Mouse (Mus musculus) erythroblast, adult 5-6 weeks (primary cell): ENCODE measurements around the gene Epha10. TPM values are rescaled to one million over a fixed set of nuclear protein-coding genes. Genes with fewer than 3 reads are reported as not detected.

Experiments
- ATAC-seq: replicated peaks from 2 replicates; pipeline ENCODE4 v1.8.0; 2016; ENCODE audit warnings: moderate number of reproducible peaks, mild to moderate bottlenecking, moderate TSS enrichment, inconsistent platforms; ENCODE audit not compliant: poor library complexity, low FRiP score, severe bottlenecking
- total RNA-seq, 2 experiments: library from RNA; stranded (forward) in 1 of 2; stranded (reverse) in 1 of 2; fragments of 150-400 nt in 1 of 2; fragments of 200-764, 138-1000 nt in 1 of 2; gene quantifications; 2 replicates each; pipeline versions ENCODE4 v1.2.3 to v1.2.4; 2015 to 2017; ENCODE audit warnings: low replicate concordance in 2 of 2

Gene Epha10
- not detected in 2 replicates for total RNA-seq (2015; ENCODE audit: low replicate concordance)
- not detected in 2 replicates for total RNA-seq (2017; ENCODE audit: low replicate concordance)

DNA sequence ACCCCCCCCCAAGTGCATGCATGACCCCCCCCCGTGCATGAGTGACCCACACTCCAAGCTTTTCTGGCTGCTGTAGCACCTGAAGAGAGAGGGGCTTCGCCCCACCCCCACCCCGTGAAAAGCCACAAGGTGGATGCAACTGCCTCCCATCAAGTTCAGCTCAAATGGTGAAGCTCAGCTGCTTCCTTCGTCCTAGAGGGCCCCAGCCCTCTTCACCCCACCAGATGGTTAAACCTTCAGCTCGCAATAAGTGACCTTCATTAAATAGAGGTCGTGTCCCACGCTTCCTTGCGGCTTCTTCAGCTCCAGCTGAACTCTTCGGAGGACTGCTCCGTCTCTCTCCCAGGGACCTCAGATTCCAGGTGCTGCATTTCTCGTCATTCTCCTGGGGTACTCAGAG, at the start of gene Epha10:
Gene Epha10, plus strand, starts transcription at position 301 of the 400 bp plus-strand sequence.
- ATAC-seq, result no peak

DNA sequence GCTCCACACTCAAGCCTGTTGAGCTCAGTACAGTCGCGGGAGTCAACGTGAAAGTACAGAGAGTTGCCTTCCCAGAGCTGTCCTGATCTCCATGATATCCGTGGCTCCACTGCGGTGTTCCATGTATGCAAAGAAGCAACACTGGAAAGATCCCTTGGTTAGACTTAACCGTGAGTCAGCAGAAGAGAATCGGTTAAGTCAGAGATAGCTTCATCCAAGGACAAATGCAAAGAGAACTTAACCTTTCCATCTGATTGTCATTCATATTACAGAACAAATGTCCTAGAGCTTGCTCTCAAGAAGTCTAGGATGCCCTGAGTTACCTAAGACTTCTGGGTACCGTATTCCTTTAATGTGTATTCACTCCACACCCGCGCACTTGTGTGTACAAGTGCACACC, 47.9 kb upstream of the Epha10 start:
- no peak for ATAC-seq

DNA sequence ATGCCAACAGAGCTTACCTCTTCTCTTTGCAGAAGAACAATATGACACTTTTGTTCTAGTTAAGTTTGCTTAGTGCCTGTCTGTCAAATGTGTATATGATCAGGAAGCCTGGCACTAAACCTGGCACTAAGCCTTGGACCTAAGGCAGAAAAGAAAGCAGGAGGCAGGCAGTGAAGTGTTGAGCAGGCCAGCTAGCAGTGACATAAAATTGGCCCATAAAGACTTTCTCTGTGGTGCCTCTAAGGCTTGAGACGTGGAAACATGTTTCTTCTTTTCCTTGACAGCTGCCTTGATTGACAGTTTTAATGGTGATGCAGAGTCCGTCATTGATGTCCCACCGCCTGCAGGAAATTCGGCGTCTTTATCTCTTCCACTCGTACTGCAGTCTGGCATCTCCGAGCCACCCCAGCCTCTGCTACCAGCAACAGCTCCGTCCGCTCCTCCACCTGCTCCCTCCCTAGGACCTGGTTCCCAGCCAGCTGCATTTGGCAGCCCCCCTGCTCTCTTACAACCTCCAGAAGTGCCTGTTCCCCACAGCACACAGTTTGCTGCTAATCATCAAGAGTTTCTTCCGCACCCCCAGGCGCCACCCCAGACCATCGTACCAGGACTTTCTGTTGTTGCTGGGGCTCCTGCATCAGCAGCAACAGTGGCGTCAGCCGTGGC, 42.5 kb upstream of the Epha10 start:
- ATAC-seq, result no peak

GRCm38 (mm10) chr4:124840998-124841397, 39.7 kb upstream of the Epha10 start:
- no peak for ATAC-seq

DNA sequence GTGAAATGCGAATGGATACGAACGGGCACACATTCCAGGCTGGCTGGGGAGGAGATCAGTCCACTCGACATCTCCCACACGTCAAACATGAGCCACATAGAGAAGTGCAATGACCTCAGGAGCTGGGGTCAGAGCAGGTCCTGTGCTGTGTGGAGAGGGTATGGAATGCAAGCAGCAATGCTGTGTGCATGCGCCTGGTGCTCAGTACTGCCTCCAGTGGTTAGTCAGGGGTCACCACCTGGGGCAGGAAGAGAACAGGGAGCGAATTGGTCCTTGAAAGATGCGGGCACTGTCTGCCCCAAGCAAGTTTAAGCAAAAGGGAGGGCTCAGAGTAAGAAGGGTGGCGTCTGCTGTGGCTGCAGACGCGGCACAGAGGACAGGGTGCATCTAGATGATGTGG, 37.2 kb upstream of the Epha10 start:
- ATAC-seq, result peak; percentile 68

DNA sequence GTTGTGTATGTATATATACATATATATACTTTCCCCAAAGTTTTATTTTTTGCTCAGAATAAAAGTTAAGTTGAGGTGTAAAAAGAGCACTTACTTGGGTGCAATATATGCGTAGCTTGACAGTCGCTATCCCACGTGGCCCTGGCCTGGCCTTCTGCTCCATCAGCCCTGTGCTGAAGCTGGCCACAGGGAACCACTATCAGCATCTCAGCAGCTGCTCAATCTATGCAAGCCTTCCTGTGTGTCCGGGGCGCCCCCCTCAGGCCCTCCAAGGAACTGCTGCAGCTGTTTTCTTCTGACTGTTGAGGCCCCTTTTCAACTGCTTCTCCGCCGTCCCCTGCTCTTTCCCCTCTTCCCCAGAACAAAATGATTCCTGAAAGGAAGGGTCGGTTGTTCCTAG, 33.1 kb upstream of the Epha10 start:
- ATAC-seq, result peak; percentile 70

- ATAC-seq, result no peak
These were observed 31.0 kb upstream of the Epha10 start for GRCm38 (mm10) chr4:124849631-124850260.

DNA sequence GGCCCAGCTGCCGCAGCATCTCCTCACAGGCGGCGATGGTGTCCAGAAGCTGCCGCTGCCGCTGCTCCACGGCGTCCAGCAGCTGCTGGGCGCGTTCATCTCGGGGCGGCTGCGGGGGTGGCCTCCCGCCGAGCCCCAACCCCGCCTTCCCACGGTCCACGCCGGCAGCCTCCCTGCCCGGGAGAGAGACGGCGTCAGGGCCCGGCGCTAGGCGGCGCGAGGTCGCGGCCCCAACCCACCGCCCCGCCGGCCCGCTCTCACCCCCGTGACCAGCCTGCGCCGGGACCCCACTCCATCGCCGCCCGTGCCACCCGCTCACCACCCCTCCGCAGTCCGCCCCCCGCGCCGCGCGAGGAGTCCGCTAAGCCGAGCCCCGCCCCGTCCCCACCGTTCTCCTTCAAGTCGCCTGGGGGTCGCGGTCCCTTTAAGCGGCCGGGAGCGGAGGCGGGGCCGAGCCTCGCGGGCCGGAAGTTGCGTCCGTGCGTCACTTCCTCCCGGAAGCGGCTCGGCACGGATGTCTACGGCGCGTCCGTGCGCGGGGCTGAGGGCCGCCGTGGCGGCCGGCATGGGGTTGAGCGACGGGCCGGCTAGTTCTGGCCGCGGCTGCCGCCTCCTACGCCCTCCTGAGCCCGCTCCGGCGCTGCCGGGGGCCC, 30.3 kb upstream of the Epha10 start, which contains the start of gene Yrdc:
Gene Yrdc, plus strand, starts transcription at position 419 of the 653 bp plus-strand sequence.
- peak; percentile 86 for ATAC-seq

GRCm38 (mm10) chr4:124850933-124851658, 29.6 kb upstream of the Epha10 start, which contains the start of gene 1110065P20Rik:
1110065P20Rik (minus strand) TSS chr4:124851196.
- ATAC-seq, result peak; percentile 13; the same call in 1 of the 2 replicates

DNA sequence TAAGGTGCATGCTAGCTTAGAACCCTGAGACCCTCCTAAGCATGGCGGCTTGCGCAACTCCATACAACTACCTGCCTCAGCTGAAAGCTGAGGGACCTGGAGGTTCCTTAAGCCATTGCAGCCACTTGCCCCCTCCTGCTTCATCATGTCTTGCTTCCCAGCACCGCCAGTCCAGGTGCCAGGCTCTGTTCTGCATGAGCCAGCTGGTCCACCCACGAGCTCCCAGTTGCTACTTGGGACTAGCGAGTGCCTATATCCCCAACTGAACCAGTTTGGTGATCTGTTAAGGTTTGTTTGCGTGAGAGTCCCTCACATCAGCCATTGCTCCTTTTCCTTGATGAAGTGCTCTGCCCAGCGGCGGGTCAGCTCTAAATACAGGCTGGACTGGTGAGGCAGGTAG, 24.4 kb upstream of the Epha10 start:
- no peak for ATAC-seq

DNA sequence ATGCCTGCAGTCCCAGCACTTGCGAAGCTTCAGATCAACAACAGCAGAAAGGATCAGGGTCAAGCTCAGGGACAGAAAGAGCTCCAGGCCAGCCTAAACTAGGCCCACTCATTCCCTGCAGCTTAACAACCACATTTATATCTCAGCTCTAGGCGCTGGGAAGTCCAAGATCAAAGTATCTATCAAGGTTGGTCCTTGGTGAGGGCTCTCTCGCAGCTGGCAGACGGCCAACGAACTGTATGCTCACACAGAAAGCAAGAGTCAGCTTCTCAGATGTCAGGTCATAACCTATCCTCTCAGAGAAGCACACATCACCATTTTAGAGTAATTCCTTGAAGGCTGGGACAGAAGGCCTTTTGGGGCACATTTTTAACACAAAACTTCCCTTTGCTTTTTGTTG, 22.3 kb upstream of the Epha10 start:
- no peak for ATAC-seq

GRCm38 (mm10) chr4:124860446-124860845, 20.3 kb upstream of the Epha10 start:
- no peak for ATAC-seq

- ATAC-seq, result no peak
These were observed 19.2 kb upstream of the Epha10 start, which contains the start of gene Maneal for GRCm38 (mm10) chr4:124861283-124862188. Maneal (minus strand) TSS chr4:124862171.

- ATAC-seq, result no peak
These were observed 8.0 kb upstream of the Epha10 start for GRCm38 (mm10) chr4:124872719-124873118.

DNA sequence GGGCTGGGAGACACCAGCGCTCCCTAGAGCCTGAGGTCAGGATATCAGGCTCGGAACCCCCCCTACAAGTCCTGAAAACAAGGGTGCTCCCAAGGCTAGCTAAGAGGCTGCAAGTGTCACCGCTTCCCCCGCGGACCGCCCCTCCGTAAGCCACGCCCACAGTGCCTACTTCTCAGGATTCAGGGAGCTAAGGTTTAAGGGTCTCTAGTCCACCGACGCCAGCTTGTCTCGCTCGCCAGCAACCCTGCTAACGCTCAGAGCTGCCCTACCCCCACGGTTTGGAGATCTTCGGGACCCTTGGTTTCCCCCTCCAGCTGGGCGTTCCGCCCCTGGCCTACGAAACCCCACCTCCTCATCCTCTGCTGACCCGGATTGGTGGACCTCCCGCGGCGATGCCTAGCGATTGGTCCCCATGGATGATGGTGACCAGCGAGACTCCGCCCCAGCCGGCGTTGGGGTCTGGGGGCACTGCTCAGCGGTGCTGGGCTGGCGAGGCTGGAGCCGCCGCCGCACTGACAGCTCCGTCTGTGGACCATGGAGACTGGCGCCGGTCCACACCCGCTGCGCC, 726 bp downstream of the Epha10 start:
- ATAC-seq, result no peak

GRCm38 (mm10) chr4:124882151-124882729, 1.5 kb downstream of the Epha10 start:
- ATAC-seq, result no peak

- ATAC-seq, result no peak
These were observed 8.0 kb downstream of the Epha10 start for GRCm38 (mm10) chr4:124888702-124889101.

- ATAC-seq, result no peak
These were observed 9.2 kb downstream of the Epha10 start for GRCm38 (mm10) chr4:124889935-124890334.
